Mouse (Mus musculus) kidney, adult 2 months (tissue): ENCODE measurements around the gene Rps6ka4.

Source experiments
- CTCF ChIP-seq: fragments of 200-500 bp; conservative IDR thresholded peaks from 2 replicates; pipeline ENCODE4 v1.5.1; 2011; ENCODE audit warnings: low read depth, mild to moderate bottlenecking, control low read depth, low read length, moderate library complexity, mixed read lengths; ENCODE audit not compliant: insufficient read depth, insufficient read length
- POLR2A ChIP-seq: fragments of 200-500 bp; IDR thresholded peaks from one replicate; pipeline ENCODE4 v1.6.1; 2011; ENCODE audit warnings: low read depth, low read length, control low read depth

GRCm38 (mm10) chr19:6849506-6850068 lies 9.2 kb upstream of the Rps6ka4 start:
- TF ChIP-seq CTCF (no peak), POLR2A (no peak)
